Mouse (Mus musculus): ENCODE results near the gene Mrpl9.

DNA sequence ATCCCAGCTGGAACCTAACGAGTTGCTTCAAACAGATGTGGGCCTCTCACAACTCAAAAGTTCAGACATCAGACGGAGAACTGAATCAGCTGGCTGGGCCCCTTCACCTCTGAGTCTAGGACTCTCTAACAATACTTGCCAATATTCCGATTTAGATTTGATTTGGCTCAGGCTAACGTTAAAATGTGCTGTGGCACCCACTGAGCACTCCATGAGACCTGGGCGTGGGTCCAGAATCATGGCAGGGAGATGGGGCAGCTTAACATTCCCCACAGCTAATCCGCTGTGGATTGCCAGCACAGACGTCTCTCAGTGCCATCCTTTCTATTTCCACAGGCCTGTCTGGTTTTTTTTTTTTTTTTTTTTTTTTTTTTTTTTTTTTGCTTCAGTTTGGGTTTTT is 42.8 kb downstream of the Mrpl9 start:
- TF ChIP-seq GATA1 (IDR thresholded peaks at IDR 0.05; ENCODE audit: low read length) (no peak), TAL1 (IDR thresholded peaks at IDR 0.05; ENCODE audit: low read length) (no peak)

Measured in erythroblast, embryonic 14.5 days (primary cell).